Mouse (Mus musculus) forebrain, embryonic 10.5 days (tissue): Measurements from ENCODE around the gene Sfrp2. TPM values are rescaled to one million over a fixed set of nuclear protein-coding genes. Genes with fewer than 3 reads are reported as not detected.

ENCODE experiments used
- DNase-seq: peaks from one replicate; pipeline ENCODE4 v3.0.0-alpha.2; 2017; ENCODE audit warnings: low spot score; ENCODE audit errors: extremely low spot score
- H3K27ac ChIP-seq: fragments of 300-500 bp; sonication (generic); 2 replicates; pipeline ENCODE4 v1.5.1; 2016; ENCODE audit warnings: mild to moderate bottlenecking
- H3K27me3 ChIP-seq: fragments of 300-500 bp; sonication (generic); 2 replicates; pipeline ENCODE4 v1.6.1; 2016; ENCODE audit warnings: mild to moderate bottlenecking; ENCODE audit not compliant: poor library complexity, severe bottlenecking
- H3K36me3 ChIP-seq: fragments of 300-500 bp; sonication (generic); replicated peaks from 2 replicates; pipeline ENCODE4 v1.6.1; 2016; ENCODE audit warnings: mild to moderate bottlenecking, moderate library complexity
- H3K4me1 ChIP-seq: fragments of 300-500 bp; sonication (generic); 2 replicates; pipeline ENCODE4 v1.6.1; 2016
- H3K4me3 ChIP-seq: fragments of 300-500 bp; sonication (generic); 2 replicates; pipeline ENCODE4 v1.5.1; 2016; ENCODE audit warnings: mild to moderate bottlenecking, moderate library complexity
- H3K9me3 ChIP-seq: fragments of 300-500 bp; sonication (generic); 2 replicates; pipeline ENCODE4 v1.6.1; 2016; ENCODE audit warnings: mild to moderate bottlenecking, moderate library complexity
- WGBS: fragments of 180-500 bp; shearing (Covaris S2); methylation state at CpG from one replicate; pipeline ENCODE4 v1.1.7; 2016; 5-methylcytosine and 5-hydroxymethylcytosine counted together
- polyA plus RNA-seq: library from polyadenylated mRNA; unstranded; fragments of >200 nt; fragmentation: Nextera tagmentation; extraction: Ambion mirVana; gene quantifications from 2 replicates; pipeline ENCODE4 v1.2.1, GENCODE M21; 2016

Sfrp2 gene
- polyA plus RNA-seq, 1 experiment from 2014 or later = 121 TPM

DNA sequence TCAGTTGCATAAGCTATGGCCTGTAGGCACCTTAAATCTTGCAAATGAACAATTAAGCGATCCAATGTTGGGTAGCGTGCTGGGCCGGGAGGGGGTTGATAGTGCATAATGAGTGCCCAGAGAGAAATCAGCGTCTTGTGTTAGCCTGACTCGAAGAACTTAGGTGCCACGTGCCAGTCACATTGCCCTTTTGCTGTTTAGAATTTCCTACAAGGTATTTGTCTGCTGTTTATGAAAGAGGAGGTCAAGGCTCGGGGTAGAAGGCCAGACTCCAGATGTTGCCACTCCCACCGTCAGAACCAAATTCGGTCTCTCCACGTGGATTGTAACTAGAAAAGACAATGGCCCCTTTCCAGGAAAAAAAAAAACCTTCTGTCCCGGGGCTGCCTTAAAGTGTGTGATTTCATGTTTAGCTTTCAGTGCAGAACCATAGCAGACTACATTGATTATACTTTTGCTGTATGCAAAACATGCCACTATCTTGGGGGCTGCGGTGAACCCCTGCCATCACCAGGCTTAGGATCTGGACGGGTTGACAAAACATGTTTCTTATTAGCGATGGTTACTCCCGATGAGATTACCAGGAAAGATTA, 11.0 kb upstream of the Sfrp2 start:
- H3K27ac ChIP-seq = no peak overlapping the region
- H3K4me3 ChIP-seq = no peak overlapping the region
- H3K36me3 ChIP-seq = no peaks in the 10 kb centered on the region
- 0 out of 2 replicates have a peak, but pooled peaks cover 4% of the 10 kb centered on the region for H3K27me3 ChIP-seq
- 75% methylated on average over 15 of the region's 15 CpGs for WGBS
- no peaks in the 10 kb centered on the region for H3K9me3 ChIP-seq
- peaks cover 9% of the 10 kb centered on the region for H3K4me1 ChIP-seq
- no peak for DNase-seq

- no peak for DNase-seq
- WGBS = 68% methylated on average over 6 of the region's 6 CpGs
- Histone ChIP-seq H3K27ac (no peak overlapping the region), H3K27me3 (peaks cover 9% of the 10 kb centered on the region; the same call in 1 of the 2 replicates), H3K9me3 (no peaks in the 10 kb centered on the region), H3K4me1 (peaks cover 13% of the 10 kb centered on the region), H3K36me3 (no peaks in the 10 kb centered on the region), H3K4me3 (no peak overlapping the region)
These were observed 10.5 kb upstream of the Sfrp2 start for GRCm38 (mm10) chr3:83755666-83756065.

DNA sequence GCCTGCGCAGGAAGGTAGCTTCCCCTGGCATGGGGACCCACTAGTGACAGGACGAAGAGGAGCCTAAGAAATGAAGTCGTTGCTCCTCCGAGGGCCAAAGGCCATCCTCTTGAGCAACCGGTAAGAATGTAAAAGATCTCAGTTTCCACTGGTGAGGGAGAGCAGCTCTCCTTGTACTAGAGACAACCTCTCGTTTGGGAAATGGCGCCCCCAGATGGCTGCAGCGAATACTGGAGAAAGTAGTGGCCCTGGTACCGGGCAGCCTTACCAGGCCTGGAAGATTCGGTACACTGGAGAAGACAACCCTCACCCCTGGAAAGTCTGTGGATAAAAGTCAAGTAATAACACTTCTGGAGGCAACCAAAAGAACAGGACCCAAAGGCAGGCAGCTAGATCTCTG, 3.8 kb upstream of the Sfrp2 start:
- DNase-seq = no peak
- peaks cover 52% of the 10 kb centered on the region for H3K4me1 ChIP-seq
- H3K27me3 ChIP-seq = peaks cover 49% of the 10 kb centered on the region
- no peaks in the 10 kb centered on the region for H3K9me3 ChIP-seq
- H3K27ac ChIP-seq = no peak overlapping the region
- no peak overlapping the region for H3K4me3 ChIP-seq
- WGBS = 73% methylated on average over 10 of the region's 10 CpGs
- no peaks in the 10 kb centered on the region for H3K36me3 ChIP-seq

GRCm38 (mm10) chr3:83763551-83764548, 2.3 kb upstream of the Sfrp2 start:
- H3K27me3 ChIP-seq = peaks cover 49% of the 10 kb centered on the region
- H3K36me3 ChIP-seq = no peaks in the 10 kb centered on the region
- peaks cover 67% of the 10 kb centered on the region for H3K4me1 ChIP-seq
- 6% methylated on average over 40 of the region's 40 CpGs for WGBS
- peak overlapping the region; percentile 52 for H3K4me3 ChIP-seq
- peak overlapping the region; percentile 96 for H3K27ac ChIP-seq
- no peaks in the 10 kb centered on the region for H3K9me3 ChIP-seq
- peak; percentile 90 for DNase-seq

DNA sequence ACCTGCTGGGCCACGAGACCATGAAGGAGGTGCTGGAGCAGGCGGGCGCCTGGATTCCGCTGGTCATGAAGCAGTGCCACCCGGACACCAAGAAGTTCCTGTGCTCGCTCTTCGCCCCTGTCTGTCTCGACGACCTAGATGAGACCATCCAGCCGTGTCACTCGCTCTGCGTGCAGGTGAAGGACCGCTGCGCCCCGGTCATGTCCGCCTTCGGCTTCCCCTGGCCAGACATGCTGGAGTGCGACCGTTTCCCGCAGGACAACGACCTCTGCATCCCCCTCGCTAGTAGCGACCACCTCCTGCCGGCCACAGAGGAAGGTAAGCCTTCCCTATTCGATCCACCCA, 577 bp downstream of the Sfrp2 start:
- 0% methylated on average over 25 of the region's 25 CpGs for WGBS
- peaks cover 66% of the 10 kb centered on the region for H3K4me1 ChIP-seq
- peak overlapping the region; percentile 96 for H3K27ac ChIP-seq
- H3K36me3 ChIP-seq = peaks cover 27% of the 10 kb centered on the region
- H3K27me3 ChIP-seq = peaks cover 33% of the 10 kb centered on the region
- H3K9me3 ChIP-seq = no peaks in the 10 kb centered on the region
- H3K4me3 ChIP-seq = peak overlapping the region; percentile 75
- DNase-seq = no peak

DNA sequence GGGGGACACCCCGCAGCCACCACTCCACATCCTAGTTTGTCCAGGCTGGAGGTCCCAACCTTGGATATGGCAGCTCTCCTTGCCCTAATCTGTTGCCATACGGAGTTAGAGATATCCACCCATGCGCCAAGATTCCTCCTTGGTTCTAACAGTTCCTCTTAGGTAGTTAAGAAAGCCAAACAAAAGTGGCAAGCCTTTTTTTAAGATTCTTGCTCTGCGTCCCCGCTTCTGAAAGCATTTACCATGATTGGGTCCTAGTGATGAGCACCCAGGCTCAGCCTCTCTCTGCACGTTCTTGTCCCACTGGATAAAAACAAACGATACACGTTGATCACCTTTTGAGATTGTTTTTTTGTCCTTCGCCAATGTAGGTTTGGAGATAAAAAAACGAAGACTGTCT, 1.0 kb downstream of the Sfrp2 start:
- peaks cover 32% of the 10 kb centered on the region for H3K36me3 ChIP-seq
- DNase-seq = no peak
- H3K4me3 ChIP-seq = peak overlapping the region; percentile 75
- H3K27ac ChIP-seq = peak overlapping the region; percentile 96
- WGBS = 1% methylated on average over 10 of the region's 10 CpGs
- peaks cover 66% of the 10 kb centered on the region for H3K4me1 ChIP-seq
- peaks cover 29% of the 10 kb centered on the region for H3K27me3 ChIP-seq
- H3K9me3 ChIP-seq = no peaks in the 10 kb centered on the region

DNA sequence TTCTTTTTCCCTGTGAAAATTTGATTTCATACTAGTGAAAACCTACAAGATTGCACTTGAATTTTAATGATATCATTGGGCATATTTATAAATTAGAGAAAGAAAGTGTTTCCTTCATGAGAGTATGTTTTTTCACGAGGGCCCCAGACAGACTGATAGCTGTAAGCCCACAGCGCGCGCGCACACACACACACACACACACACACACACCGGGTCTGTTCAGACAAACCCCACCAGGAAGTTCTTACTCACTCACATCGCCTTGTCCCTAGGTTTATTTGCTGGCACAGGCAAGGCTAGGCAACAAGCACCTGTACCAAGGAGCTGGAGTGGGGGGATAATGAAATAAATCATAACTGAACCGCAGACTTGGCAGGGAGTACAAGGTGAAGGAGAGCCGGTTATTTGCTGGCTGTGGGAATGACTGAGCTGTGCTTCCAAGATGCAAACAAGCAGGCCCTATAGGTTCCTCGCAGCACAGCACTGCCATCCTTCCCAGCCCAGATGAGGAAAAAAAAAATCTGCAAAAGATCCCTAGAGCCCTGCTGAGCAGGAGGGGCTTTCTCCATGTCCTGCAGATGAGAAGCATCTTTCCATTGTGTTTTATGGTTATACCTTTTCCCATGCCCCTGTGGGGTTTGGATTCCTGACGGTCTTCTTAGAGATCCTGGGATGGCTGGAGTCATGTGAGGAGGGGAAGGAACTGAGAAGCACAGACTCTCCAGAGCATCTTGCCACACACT, 2.3 kb downstream of the Sfrp2 start:
- Histone ChIP-seq H3K27me3 (peaks cover 16% of the 10 kb centered on the region), H3K4me1 (peaks cover 62% of the 10 kb centered on the region), H3K9me3 (no peaks in the 10 kb centered on the region), H3K36me3 (peaks cover 45% of the 10 kb centered on the region), H3K27ac (peak overlapping the region; percentile 96), H3K4me3 (peak overlapping the region; percentile 75)
- no peak for DNase-seq
- WGBS = 21% methylated on average over 11 of the region's 11 CpGs

GRCm38 (mm10) chr3:83769036-83769410, 2.9 kb downstream of the Sfrp2 start:
- 10% methylated on average over 10 of the region's 10 CpGs for WGBS
- peaks cover 57% of the 10 kb centered on the region for H3K4me1 ChIP-seq
- DNase-seq = peak; percentile 63
- H3K27me3 ChIP-seq = peaks cover 10% of the 10 kb centered on the region
- H3K36me3 ChIP-seq = peaks cover 51% of the 10 kb centered on the region
- H3K4me3 ChIP-seq = peak overlapping the region; percentile 75
- H3K9me3 ChIP-seq = no peaks in the 10 kb centered on the region
- peak overlapping the region; percentile 96 for H3K27ac ChIP-seq

GRCm38 (mm10) chr3:83771160-83771869, 5.2 kb downstream of the Sfrp2 start:
- Histone ChIP-seq H3K9me3 (no peaks in the 10 kb centered on the region), H3K4me1 (peaks cover 41% of the 10 kb centered on the region), H3K27me3 (no peaks in the 10 kb centered on the region; the same call in 1 of the 2 replicates), H3K4me3 (no peak overlapping the region), H3K36me3 (peaks cover 63% of the 10 kb centered on the region), H3K27ac (no peak overlapping the region)
- 94% methylated on average over 10 of the region's 10 CpGs for WGBS
- no peak for DNase-seq

GRCm38 (mm10) chr3:83773281-83773680, 7.2 kb downstream of the Sfrp2 start:
- H3K36me3 ChIP-seq = peaks cover 63% of the 10 kb centered on the region
- no peaks in the 10 kb centered on the region; the same call in 1 of the 2 replicates for H3K27me3 ChIP-seq
- no peak overlapping the region for H3K4me3 ChIP-seq
- DNase-seq = no peak
- H3K9me3 ChIP-seq = no peaks in the 10 kb centered on the region
- WGBS = 93% methylated on average over 18 of the region's 18 CpGs
- peaks cover 22% of the 10 kb centered on the region for H3K4me1 ChIP-seq
- H3K27ac ChIP-seq = no peak overlapping the region

GRCm38 (mm10) chr3:83775403-83775802, 9.3 kb downstream of the Sfrp2 start:
- no peak for DNase-seq
- H3K27me3 ChIP-seq = no peaks in the 10 kb centered on the region
- H3K27ac ChIP-seq = no peak overlapping the region
- peaks cover 49% of the 10 kb centered on the region for H3K36me3 ChIP-seq
- peaks cover 13% of the 10 kb centered on the region; the same call in 1 of the 2 replicates for H3K4me1 ChIP-seq
- 87% methylated on average over 9 of the region's 9 CpGs for WGBS
- H3K9me3 ChIP-seq = no peaks in the 10 kb centered on the region
- H3K4me3 ChIP-seq = no peak overlapping the region
